Mouse (Mus musculus): ENCODE data around the gene Slc47a2. TPM values are rescaled to one million over a fixed set of nuclear protein-coding genes. Genes with fewer than 3 reads are reported as not detected.

Gene Slc47a2
- total and polyA plus RNA-seq, 3 experiments = 0.15 to 0.25 TPM; not detected in 1

- H3K79me2 ChIP-seq (ENCODE audit: control insufficient read depth, insufficient read depth, low read length, poor library complexity) = no peaks in the 10 kb centered on the region
- DNase-seq (ENCODE audit: low read depth, low spot score) = no peak
- peaks cover 17 to 28% of the 10 kb centered on the region in 2 experiments; a peak in 3 of 4 replicates for H3K4me1 ChIP-seq (ENCODE audit: control insufficient read depth in 1 of 2, insufficient read depth in 2 of 2, low read length in 2 of 2)
- H3K27ac ChIP-seq (ENCODE audit: control insufficient read depth, low read depth, low read length) = no peak overlapping the region
- no peak overlapping the region for H3K4me3 ChIP-seq (ENCODE audit: control insufficient read depth in 1 of 2, insufficient read depth in 1 of 2, low read depth in 2 of 2, low read length in 2 of 2)
- no peaks in the 10 kb centered on the region for H3K9me3 ChIP-seq (replicated peaks; ENCODE audit: insufficient read depth, low read length)
- no peak overlapping the region for H3K9ac ChIP-seq (ENCODE audit: control insufficient read depth, low read depth, low read length, poor library complexity, severe bottlenecking)
- peaks cover 2 to 8% of the 10 kb centered on the region in 2 experiments; a peak in 3 of 4 replicates for H3K27me3 ChIP-seq (ENCODE audit: control insufficient read depth in 1 of 2, insufficient read depth in 2 of 2, low read length in 2 of 2)
- no peak for TF ChIP-seq ZNF384 (IDR thresholded peaks at IDR 0.05; ENCODE audit: low read depth, low read length)
- no peak for TF ChIP-seq GABPA (IDR thresholded peaks at IDR 0.05; ENCODE audit: low read depth, low read length)
- TF ChIP-seq NRF1 (IDR thresholded peaks at IDR 0.05; ENCODE audit: insufficient read depth, low read depth, low read length, poor library complexity, severe bottlenecking) = no peak
- TF ChIP-seq TCF12 (IDR thresholded peaks at IDR 0.05; ENCODE audit: low read depth, low read length) = no peak
- TF ChIP-seq POLR2AphosphoS2 (IDR thresholded peaks at IDR 0.05; ENCODE audit: low read length) = no peak
- no peak for TF ChIP-seq CHD2 (IDR thresholded peaks at IDR 0.05; ENCODE audit: low read length)
- no peak for TF ChIP-seq USF2 (IDR thresholded peaks at IDR 0.05; ENCODE audit: borderline replicate concordance in 1 of 2, insufficient read depth in 1 of 2, low read depth in 1 of 2, low read length in 2 of 2)
- TF ChIP-seq USF1 (IDR thresholded peaks at IDR 0.05; ENCODE audit: low read depth, low read length) = no peak
- TF ChIP-seq EP300 (IDR thresholded peaks at IDR 0.05; ENCODE audit: low read depth in 1 of 2, low read length in 2 of 2) = no peak
- TF ChIP-seq TBP (IDR thresholded peaks at IDR 0.05; ENCODE audit: low read depth, low read length) = no peak
- H3K36me3 ChIP-seq (ENCODE audit: control insufficient read depth in 1 of 2, insufficient read depth in 2 of 2, low read length in 2 of 2) = peaks cover 0 to 11% of the 10 kb centered on the region in 2 experiments; a peak in 2 of 4 replicates
Observed at GRCm38 (mm10) chr11:61300205-61300604, 42.5 kb downstream of the Slc47a2 start.

GRCm38 (mm10) chr11:61297901-61298300, 44.8 kb downstream of the Slc47a2 start:
- H3K36me3 ChIP-seq (ENCODE audit: control insufficient read depth in 1 of 2, insufficient read depth in 2 of 2, low read length in 2 of 2) = peaks cover 0 to 11% of the 10 kb centered on the region in 2 experiments; a peak in 2 of 4 replicates
- TF ChIP-seq SMC3 (IDR thresholded peaks at IDR 0.05; ENCODE audit: low read depth, low read length) (no peak), ZKSCAN1 (IDR thresholded peaks at IDR 0.05; ENCODE audit: low read depth, low read length) (no peak), UBTF (IDR thresholded peaks at IDR 0.05; ENCODE audit: borderline replicate concordance, insufficient read depth, low read depth, low read length) (no peak), BHLHE40 (IDR thresholded peaks at IDR 0.05; ENCODE audit: borderline replicate concordance, low read depth, low read length) (no peak), ZNF384 (IDR thresholded peaks at IDR 0.05; ENCODE audit: low read depth, low read length) (no peak), TCF12 (IDR thresholded peaks at IDR 0.05; ENCODE audit: low read depth, low read length) (no peak), E2F4 (IDR thresholded peaks at IDR 0.05; ENCODE audit: borderline replicate concordance, low read depth, low read length) (no peak), HCFC1 (IDR thresholded peaks at IDR 0.05; ENCODE audit: low read depth, low read length) (no peak), JUND (IDR thresholded peaks at IDR 0.05; ENCODE audit: low read depth, low read length) (no peak), ETS1 (IDR thresholded peaks at IDR 0.05; ENCODE audit: low read depth, low read length) (no peak), MYC (IDR thresholded peaks at IDR 0.05; ENCODE audit: low read depth, low read length) (no peak), MXI1 (IDR thresholded peaks at IDR 0.05; ENCODE audit: low read depth, low read length) (no peak)
- no peak overlapping the region for H3K27ac ChIP-seq (ENCODE audit: control insufficient read depth, low read depth, low read length)
- H3K9me3 ChIP-seq (replicated peaks; ENCODE audit: insufficient read depth, low read length) = no peaks in the 10 kb centered on the region
- no peak overlapping the region for H3K9ac ChIP-seq (ENCODE audit: control insufficient read depth, low read depth, low read length, poor library complexity, severe bottlenecking)
- H3K4me3 ChIP-seq (ENCODE audit: control insufficient read depth in 1 of 2, insufficient read depth in 1 of 2, low read depth in 2 of 2, low read length in 2 of 2) = no peak overlapping the region
- no peak for DNase-seq (ENCODE audit: low read depth, low spot score)
- H3K27me3 ChIP-seq (ENCODE audit: control insufficient read depth in 1 of 2, insufficient read depth in 2 of 2, low read length in 2 of 2) = peaks cover 3 to 8% of the 10 kb centered on the region in 2 experiments; a peak in 3 of 4 replicates
- H3K4me1 ChIP-seq (ENCODE audit: control insufficient read depth in 1 of 2, insufficient read depth in 2 of 2, low read length in 2 of 2) = peaks cover 17 to 24% of the 10 kb centered on the region in 2 experiments; a peak in 3 of 4 replicates
- H3K79me2 ChIP-seq (ENCODE audit: control insufficient read depth, insufficient read depth, low read length, poor library complexity) = no peaks in the 10 kb centered on the region

Measured in MEL (cell line).